Mouse (Mus musculus) liver (tissue): ENCODE results near the gene Il12rb2.

Experiments
- DNase-seq: peaks from one replicate; pipeline ENCODE4 v3.0.0-alpha.2; 2020; ENCODE audit warnings: mixed read lengths

The Il12rb2 gene

GRCm38 (mm10) chr6:67282897-67283296, 93.1 kb downstream of the Il12rb2 start:
- DNase-seq = no peak

GRCm38 (mm10) chr6:67281614-67282197, 94.3 kb downstream of the Il12rb2 start:
- DNase-seq = peak; percentile 34

GRCm38 (mm10) chr6:67277944-67278343, 98.0 kb downstream of the Il12rb2 start:
- DNase-seq = no peak

GRCm38 (mm10) chr6:67269459-67269858, 106.5 kb downstream of the Il12rb2 start:
- no peak for DNase-seq

GRCm38 (mm10) chr6:67268983-67269382, 107.0 kb downstream of the Il12rb2 start:
- DNase-seq = no peak

- no peak for DNase-seq
These were observed 107.8 kb downstream of the Il12rb2 start for GRCm38 (mm10) chr6:67268245-67268612.

GRCm38 (mm10) chr6:67267408-67268244, 108.4 kb downstream of the Il12rb2 start:
- DNase-seq = peak; percentile 59

GRCm38 (mm10) chr6:67266664-67267407, 109.2 kb downstream of the Il12rb2 start:
- DNase-seq = peak; percentile 96

GRCm38 (mm10) chr6:67266159-67266657, 109.8 kb downstream of the Il12rb2 start:
- peak; percentile 47 for DNase-seq

GRCm38 (mm10) chr6:67264935-67265334, 111.1 kb downstream of the Il12rb2 start:
- DNase-seq = peak; percentile 24

GRCm38 (mm10) chr6:67251095-67251494, 124.9 kb downstream of the Il12rb2 start:
- no peak for DNase-seq

- DNase-seq = no peak
These were observed 131.5 kb downstream of the Il12rb2 start for GRCm38 (mm10) chr6:67244451-67244850.

GRCm38 (mm10) chr6:67243765-67244420, 132.1 kb downstream of the Il12rb2 start:
- no peak for DNase-seq
